Mouse (Mus musculus): ENCODE measurements around the gene Fads2.
A peak's percentile ranks its signal among the peaks of the same experiment; 100 is the strongest.

GRCm38 (mm10) chr19:10101341-10102053, at the start of gene Fads2:
- TF ChIP-seq CTCF (IDR thresholded peaks at IDR 0.05; ENCODE audit: low read depth, low read length) (peak; percentile 23; the same call in 1 of the 2 replicates), POLR2A (IDR thresholded peaks at IDR 0.05; ENCODE audit: extremely low read depth, insufficient read depth, low read length) (peak; percentile 99)
